In genomic region chr6:88981544-88981943, GRCm38 (mm10) we compare ENCODE assay signal across 12 mouse cellular contexts.
DNase-seq lines count a peak whose midpoint lies in the region; ATAC-seq and TF ChIP-seq lines count a peak whose summit lies in the region.
"Had no signal": no experiment of that assay in that cellular context is flagged by ENCODE, and none has a peak within 500 bp of the region (broad histone marks: within the 10 kb centered on the region; RNA-seq: fewer than 3 reads in every experiment).

No protein-coding gene starts in this region.

- no peak overlapping the region for H3K4me2 ChIP-seq in forebrain, embryonic 14.5 days (ENCODE audit: low read length)
- H3K4me2 ChIP-seq in neural tube, embryonic 12.5 days (replicated peaks): no peak overlapping the region
- H3K4me2 ChIP-seq: heart, embryonic 15.5 days; liver, embryonic 13.5 days had no signal

- H3K9ac ChIP-seq in forebrain, embryonic 14.5 days (ENCODE audit: low read length): 0 out of 2 replicates have a peak overlapping the region, but pooled peaks have one; percentile 25
- H3K9ac ChIP-seq in neural tube, embryonic 12.5 days: no peak overlapping the region
- H3K9ac ChIP-seq: heart, embryonic 15.5 days; liver, embryonic 13.5 days had no signal

- peak; percentile 40 for ATAC-seq in forebrain, embryonic 14.5 days
- ATAC-seq in neural tube, embryonic 12.5 days (ENCODE audit: low FRiP score, low read depth): peak; percentile 52
- ATAC-seq in megakaryocyte progenitor cell, adult 5-6 weeks (replicated peaks; ENCODE audit: poor library complexity): no peak
- ATAC-seq: Patski had no signal

- peaks cover 3% of the 10 kb centered on the region for H3K4me1 ChIP-seq in lung, adult 2 months (ENCODE audit: control insufficient read depth, insufficient read depth, low read length)
- peaks cover 17% of the 10 kb centered on the region for H3K4me1 ChIP-seq in forebrain, embryonic 14.5 days (ENCODE audit: control insufficient read depth, insufficient read depth, low read length)
- peaks cover 49% of the 10 kb centered on the region for H3K4me1 ChIP-seq in neural tube, embryonic 12.5 days
- H3K4me1 ChIP-seq: liver, embryonic 13.5 days had no signal

- H3K27me3 ChIP-seq in forebrain, embryonic 14.5 days (replicated peaks; ENCODE audit: control insufficient read depth, insufficient read depth, low read length): no peaks in the 10 kb centered on the region
- H3K27me3 ChIP-seq in neural tube, embryonic 12.5 days (replicated peaks): peaks cover 3% of the 10 kb centered on the region; the same call in 1 of the 2 replicates
- H3K27me3 ChIP-seq: Patski had no signal

- no peaks in the 10 kb centered on the region for H3K9me3 ChIP-seq in forebrain, embryonic 14.5 days (replicated peaks; ENCODE audit: control insufficient read depth, low read length)
- H3K9me3 ChIP-seq in neural tube, embryonic 12.5 days: no peaks in the 10 kb centered on the region
- H3K9me3 ChIP-seq: heart, embryonic 15.5 days; liver, embryonic 13.5 days had no signal

- no peak overlapping the region for H3K4me3 ChIP-seq in lung, adult 2 months (replicated peaks; ENCODE audit: extremely low read depth, low read depth, low read length)
- H3K4me3 ChIP-seq in forebrain, embryonic 14.5 days (ENCODE audit: low read depth, low read length): no peak overlapping the region
- no peak overlapping the region for H3K4me3 ChIP-seq in neural tube, embryonic 12.5 days
- H3K4me3 ChIP-seq: gastrocnemius, adult 2 months; heart, embryonic 15.5 days; liver, embryonic 13.5 days had no signal

- TF ChIP-seq POLR2A in lung, adult 2 months (IDR thresholded peaks at IDR 0.05; ENCODE audit: borderline replicate concordance, extremely low read depth, low read depth, low read length): no peak

- WGBS in lung, adult 2 months: 32% methylated on average over 7 of the region's 7 CpGs
- WGBS in forebrain, embryonic 14.5 days: 8% methylated on average over 7 of the region's 7 CpGs
- 6% methylated on average over 7 of the region's 7 CpGs for WGBS in neural tube, embryonic 12.5 days

- peak overlapping the region; percentile 55 for H3K27ac ChIP-seq in forebrain, embryonic 14.5 days (ENCODE audit: low read depth, low read length)
- no peak overlapping the region for H3K27ac ChIP-seq in neural tube, embryonic 12.5 days
- H3K27ac ChIP-seq: gastrocnemius, adult 2 months; heart, embryonic 15.5 days; liver, embryonic 13.5 days had no signal

- no peaks in the 10 kb centered on the region for H3K36me3 ChIP-seq in forebrain, embryonic 14.5 days (ENCODE audit: control insufficient read depth, insufficient read depth, low read length)
- no peaks in the 10 kb centered on the region for H3K36me3 ChIP-seq in neural tube, embryonic 12.5 days
- H3K36me3 ChIP-seq: heart, embryonic 15.5 days; liver, embryonic 13.5 days had no signal

- no peak for TF ChIP-seq CTCF in lung, adult 2 months (IDR thresholded peaks at IDR 0.05; ENCODE audit: insufficient read depth, low read length)

- peak; percentile 31 to 42 for DNase-seq in lung, adult 18-20 months
- DNase-seq in lung, adult 2 months: no peak
- peak; percentile 74 for DNase-seq in forebrain, embryonic 14.5 days (ENCODE audit: low spot score)
- peak; percentile 29 for DNase-seq in lung, postnatal 14 days
- no peak for DNase-seq in frontal cortex, postnatal 25 days (ENCODE audit: low spot score in 2 of 2)
- DNase-seq in testis, postnatal 14 days (ENCODE audit: low spot score): no peak
- DNase-seq: gastrocnemius, adult 2 months; liver, embryonic 13.5 days had no signal

Comparison
In these comparisons a context has a peak if more than half of its experiments do, and no peak if none do; other contexts are left out.
1. DNase-seq: peak in lung, adult 18-20 months (2 of 2), forebrain, embryonic 14.5 days (single experiment) and lung, postnatal 14 days (single experiment); none in lung, adult 2 months (single experiment), frontal cortex, postnatal 25 days (0 of 2) and testis, postnatal 14 days (single experiment).